Mouse (Mus musculus) left cerebral cortex, adult 11 months (tissue): ENCODE measurements around the gene Fam53b.

Experiments
- DNase-seq: peaks from one replicate; pipeline ENCODE4 v3.0.0; 2022; ENCODE audit warnings: low spot score

Gene Fam53b

GRCm38 (mm10) chr7:132711579-132711978, 102.1 kb downstream of the Fam53b start:
- no peak for DNase-seq

- no peak for DNase-seq
These were observed 108.6 kb downstream of the Fam53b start for GRCm38 (mm10) chr7:132705130-132705529.

GRCm38 (mm10) chr7:132704310-132704875, 109.3 kb downstream of the Fam53b start:
- no peak for DNase-seq

GRCm38 (mm10) chr7:132703515-132704309, 110.0 kb downstream of the Fam53b start:
- DNase-seq = no peak

- DNase-seq = peak; percentile 59
These were observed 111.1 kb downstream of the Fam53b start for GRCm38 (mm10) chr7:132702492-132703070.

GRCm38 (mm10) chr7:132702024-132702423, 111.7 kb downstream of the Fam53b start:
- no peak for DNase-seq

GRCm38 (mm10) chr7:132701412-132701811, 112.3 kb downstream of the Fam53b start:
- no peak for DNase-seq

GRCm38 (mm10) chr7:132700107-132700506, 113.6 kb downstream of the Fam53b start:
- no peak for DNase-seq

GRCm38 (mm10) chr7:132699639-132700038, 114.0 kb downstream of the Fam53b start:
- DNase-seq = no peak

GRCm38 (mm10) chr7:132699165-132699564, 114.5 kb downstream of the Fam53b start:
- no peak for DNase-seq

GRCm38 (mm10) chr7:132698737-132699136, 114.9 kb downstream of the Fam53b start:
- no peak for DNase-seq

- no peak for DNase-seq
These were observed 116.4 kb downstream of the Fam53b start for GRCm38 (mm10) chr7:132697258-132697796.

- DNase-seq = no peak
These were observed 120.1 kb downstream of the Fam53b start for GRCm38 (mm10) chr7:132693561-132693960.

GRCm38 (mm10) chr7:132692719-132693118, 121.0 kb downstream of the Fam53b start:
- DNase-seq = no peak

GRCm38 (mm10) chr7:132690716-132691472, 122.8 kb downstream of the Fam53b start:
- DNase-seq = no peak

- no peak for DNase-seq
These were observed 124.0 kb downstream of the Fam53b start for GRCm38 (mm10) chr7:132689722-132690121.

- DNase-seq = no peak
These were observed 125.0 kb downstream of the Fam53b start for GRCm38 (mm10) chr7:132688721-132689120.

- DNase-seq = no peak
These were observed 125.8 kb downstream of the Fam53b start for GRCm38 (mm10) chr7:132687897-132688296.

GRCm38 (mm10) chr7:132686515-132686914, 127.2 kb downstream of the Fam53b start:
- no peak for DNase-seq

- DNase-seq = no peak
These were observed 129.8 kb downstream of the Fam53b start for GRCm38 (mm10) chr7:132683923-132684322.

GRCm38 (mm10) chr7:132682901-132683300, 130.8 kb downstream of the Fam53b start:
- no peak for DNase-seq

GRCm38 (mm10) chr7:132682336-132682735, 131.3 kb downstream of the Fam53b start:
- no peak for DNase-seq
